Mouse (Mus musculus) WW6 (cell line): Measurements from ENCODE around the gene Hint1.
"Not testable (repeated sequence)": the region's sequence is repeated elsewhere in the genome, so short reads cannot be mapped to it uniquely, and the experiment has no call there.

Source experiments
- DNase-seq: peaks from one replicate; pipeline ENCODE4 v3.0.0-alpha.2; 2013; ENCODE audit warnings: low read depth, low spot score

Gene Hint1

GRCm38 (mm10) chr11:54866119-54867048, at the start of gene Hint1:
Gene Hint1 (plus strand): TSS chr11:54866383.
- DNase-seq, result peak; percentile 80

- DNase-seq, result no peak
These were observed 48.7 kb upstream of the Hint1 start for GRCm38 (mm10) chr11:54817449-54817848.

- no peak for DNase-seq
These were observed 46.7 kb upstream of the Hint1 start for GRCm38 (mm10) chr11:54819489-54819888.

- no peak for DNase-seq
These were observed 42.7 kb upstream of the Hint1 start for GRCm38 (mm10) chr11:54823467-54823866.

GRCm38 (mm10) chr11:54825774-54826173, 40.4 kb upstream of the Hint1 start:
- DNase-seq, result no peak

GRCm38 (mm10) chr11:54826819-54827218, 39.4 kb upstream of the Hint1 start:
- no peak for DNase-seq

GRCm38 (mm10) chr11:54833833-54834232, 32.4 kb upstream of the Hint1 start:
- DNase-seq, result no peak

GRCm38 (mm10) chr11:54834596-54834995, 31.6 kb upstream of the Hint1 start:
- peak; percentile 54 for DNase-seq

- no peak for DNase-seq
These were observed 30.1 kb upstream of the Hint1 start for GRCm38 (mm10) chr11:54836106-54836505.

GRCm38 (mm10) chr11:54839696-54840095, 26.5 kb upstream of the Hint1 start:
- no peak for DNase-seq

- DNase-seq, result no peak
These were observed 25.3 kb upstream of the Hint1 start for GRCm38 (mm10) chr11:54840891-54841290.

GRCm38 (mm10) chr11:54844424-54844823, 21.8 kb upstream of the Hint1 start:
- DNase-seq, result no peak

- DNase-seq, result no peak
These were observed 21.2 kb upstream of the Hint1 start for GRCm38 (mm10) chr11:54844959-54845358.

- no peak for DNase-seq
These were observed 20.4 kb upstream of the Hint1 start for GRCm38 (mm10) chr11:54845470-54846442.

- DNase-seq, result no peak
These were observed 16.0 kb upstream of the Hint1 start for GRCm38 (mm10) chr11:54849961-54850758.

GRCm38 (mm10) chr11:54851656-54852055, 14.5 kb upstream of the Hint1 start:
- DNase-seq, result no peak

GRCm38 (mm10) chr11:54858880-54859279, 7.3 kb upstream of the Hint1 start:
- not testable (repeated sequence) for DNase-seq

GRCm38 (mm10) chr11:54859322-54860165, 6.6 kb upstream of the Hint1 start:
- DNase-seq, result no peak

- DNase-seq, result peak; percentile 99
These were observed 5.7 kb upstream of the Hint1 start, which contains the start of gene Lyrm7 for GRCm38 (mm10) chr11:54860256-54861038. Gene Lyrm7 (minus strand): TSS chr11:54860916.
